Mouse (Mus musculus) frontal cortex, postnatal 36 days (tissue): Measurements from ENCODE around the gene Myt1l.

Experiments used
- DNase-seq, 2 experiments: peaks; one replicate each; pipeline ENCODE4 v3.0.0; 2022; ENCODE audit warnings: low spot score in 2 of 2

The Myt1l gene

DNA sequence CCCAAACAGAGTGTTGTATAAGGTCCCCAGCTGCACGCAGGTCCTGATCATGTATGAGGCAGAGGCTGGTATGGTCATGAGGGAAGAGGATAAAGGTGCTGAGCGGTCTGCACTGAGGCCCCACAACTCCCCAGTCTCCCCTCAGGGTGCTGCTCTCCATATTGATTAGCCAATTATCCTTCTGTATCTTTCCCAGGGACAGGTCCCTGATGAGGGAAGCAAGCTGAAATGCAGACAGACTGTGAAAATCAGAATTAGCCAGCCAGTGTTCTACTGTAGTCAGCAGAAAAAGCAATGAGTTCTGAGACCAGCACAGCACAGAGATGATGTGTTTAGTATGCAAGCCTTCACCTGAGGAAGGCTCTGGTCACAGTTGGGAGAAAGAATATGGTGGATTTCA lies 287.9 kb downstream of the Myt1l start:
- DNase-seq = no peak

DNA sequence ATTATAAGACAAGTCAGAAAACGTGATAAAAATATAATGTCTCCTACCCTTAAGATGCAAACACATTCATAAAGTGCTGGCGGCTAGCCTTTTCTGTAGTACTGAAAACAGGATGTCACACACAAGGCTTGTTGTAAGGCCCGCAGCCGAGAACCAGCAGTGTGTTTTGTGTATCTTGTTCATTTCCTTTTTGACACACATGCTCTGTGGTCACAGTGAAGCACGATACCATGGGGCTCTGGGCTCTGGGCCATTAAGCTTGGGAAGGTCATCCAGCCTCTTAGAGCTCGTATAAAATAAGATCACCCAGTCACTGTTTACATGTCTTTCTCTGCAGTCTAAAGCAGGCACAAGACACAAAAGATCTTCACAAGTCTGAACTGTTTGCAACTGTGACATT lies 288.6 kb downstream of the Myt1l start:
- DNase-seq = no peak

DNA sequence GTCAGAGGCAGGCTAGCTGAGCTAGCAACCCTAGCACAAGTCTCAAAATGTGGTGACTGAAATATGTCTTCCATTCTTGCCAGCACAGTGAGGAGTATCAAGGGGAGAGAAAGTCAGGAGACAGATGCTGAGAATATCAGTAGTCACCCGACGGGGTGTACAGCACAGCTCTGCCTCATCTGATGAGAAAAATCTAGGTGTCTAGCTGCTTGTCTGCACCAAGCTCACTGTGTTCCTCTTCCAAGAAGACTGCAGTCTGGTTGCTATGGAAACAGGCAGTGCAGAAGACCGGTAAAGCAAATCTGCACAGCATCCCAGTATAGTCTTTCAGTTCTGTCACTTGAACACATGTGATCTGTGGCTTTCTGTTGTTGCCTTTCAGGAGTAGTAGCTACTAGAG lies 294.0 kb downstream of the Myt1l start:
- peak; percentile 63 to 82 for DNase-seq

DNA sequence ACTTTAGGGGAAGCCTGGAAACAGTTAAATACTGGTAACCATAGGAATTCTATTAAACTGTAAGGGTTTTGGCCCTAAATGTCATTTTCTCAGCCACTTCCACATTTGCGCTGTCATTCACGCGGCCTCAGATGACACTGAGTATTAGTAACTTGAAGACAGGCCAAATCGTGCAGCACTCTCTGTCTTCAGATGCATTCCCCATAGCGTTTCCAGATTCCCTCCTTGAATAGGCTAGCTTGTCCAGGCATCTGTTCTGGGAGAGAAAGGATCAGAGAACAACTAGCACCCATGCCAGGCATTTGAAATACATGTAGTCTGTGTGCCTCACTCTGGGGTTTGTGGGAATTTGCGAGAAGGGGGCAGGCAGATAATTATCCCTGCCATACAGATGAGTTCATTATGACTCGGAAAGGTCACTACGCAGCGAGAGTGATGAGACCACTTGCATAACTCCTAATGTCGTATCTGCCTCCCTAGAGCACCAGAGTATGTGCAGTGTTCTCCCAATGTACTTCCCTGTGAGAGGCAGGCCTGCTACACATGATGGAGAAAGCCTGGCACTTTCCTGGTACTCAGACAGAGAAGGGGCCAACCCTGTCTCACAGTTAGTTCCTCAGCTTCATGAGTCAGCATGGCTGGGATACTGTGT lies 295.7 kb downstream of the Myt1l start:
- DNase-seq = no peak

DNA sequence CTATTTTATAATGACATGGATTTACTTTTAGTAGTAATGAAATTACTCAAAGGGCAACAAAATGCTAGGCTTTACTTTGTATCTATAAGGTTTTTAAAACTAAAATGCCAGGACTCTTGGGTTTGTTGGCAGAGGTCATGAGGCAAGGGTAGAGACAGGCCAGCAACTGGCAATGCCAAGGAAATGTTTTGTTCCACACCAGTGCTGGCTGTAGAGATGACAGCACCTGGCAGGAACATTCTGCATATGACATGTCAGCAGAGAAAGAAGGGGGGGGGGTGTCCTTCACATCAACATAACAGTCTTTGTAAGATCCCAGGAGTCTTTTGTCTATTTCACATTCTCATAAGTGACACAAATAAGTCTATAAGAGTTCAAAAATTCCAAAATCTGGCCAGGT lies 302.4 kb downstream of the Myt1l start:
- DNase-seq = no peak

DNA sequence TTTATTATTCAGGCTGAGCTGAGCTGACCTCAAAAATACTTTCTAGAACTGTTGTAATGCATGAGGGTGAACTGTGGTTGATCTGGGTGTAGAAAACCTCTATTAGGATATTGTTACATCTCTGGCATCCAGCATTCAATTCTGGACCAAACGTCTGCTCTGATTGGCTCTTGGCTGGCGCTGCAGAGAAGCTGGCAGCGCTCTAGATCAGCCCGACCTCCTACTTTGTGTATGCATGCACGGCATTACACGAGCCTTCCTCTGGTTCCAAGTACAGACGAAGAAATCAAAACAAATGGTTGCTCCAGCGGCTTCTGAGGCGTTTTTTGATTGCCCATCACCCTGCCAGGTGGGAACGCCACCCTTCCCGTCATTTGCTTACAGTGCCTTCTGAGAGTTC lies 303.2 kb downstream of the Myt1l start:
- DNase-seq = peak in 1 of 2 experiments; percentile 54

DNA sequence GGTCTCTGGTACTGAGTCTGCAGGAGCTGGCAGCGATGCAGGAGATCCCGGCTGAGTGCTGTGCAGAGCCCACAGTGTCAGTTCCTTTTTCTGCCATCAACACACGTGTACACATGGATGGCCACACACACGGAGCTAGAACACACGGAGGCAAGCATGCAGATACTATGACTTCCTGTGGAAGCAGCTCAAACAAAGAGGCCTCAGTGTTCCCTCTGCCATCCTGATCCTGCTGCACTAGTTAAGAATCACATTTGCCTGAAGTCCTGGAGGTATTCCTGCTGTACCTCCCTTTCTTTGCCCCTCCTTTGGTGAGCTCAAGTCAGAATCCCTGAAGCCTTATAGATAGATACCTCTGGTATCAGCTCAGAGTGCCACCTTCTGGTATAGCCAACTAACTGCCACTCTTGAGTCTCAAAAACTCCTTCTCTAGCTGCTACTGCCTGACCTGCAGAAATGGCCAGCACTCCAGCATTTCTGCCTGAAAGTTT lies 309.2 kb downstream of the Myt1l start:
- DNase-seq = peak in 1 of 2 experiments; percentile 61

DNA sequence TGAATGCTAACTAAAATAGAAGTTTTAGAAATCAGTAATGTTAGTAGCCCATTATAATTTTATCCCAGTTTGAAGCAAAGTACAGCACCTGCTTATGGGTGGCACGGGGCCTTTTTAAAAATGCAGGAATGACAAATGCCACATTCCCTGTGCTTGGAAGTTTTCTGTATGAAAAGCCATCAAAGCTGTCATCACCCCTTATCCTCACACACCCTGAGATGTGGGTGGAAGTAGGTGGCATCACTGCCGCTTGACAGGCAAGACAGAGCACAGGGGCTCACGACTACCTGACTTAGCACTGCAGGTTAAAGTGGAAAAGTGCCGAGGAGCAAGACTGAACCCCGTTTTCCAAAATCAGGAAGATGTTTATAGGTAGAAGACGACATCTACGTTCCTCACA lies 310.2 kb downstream of the Myt1l start:
- DNase-seq = no peak

DNA sequence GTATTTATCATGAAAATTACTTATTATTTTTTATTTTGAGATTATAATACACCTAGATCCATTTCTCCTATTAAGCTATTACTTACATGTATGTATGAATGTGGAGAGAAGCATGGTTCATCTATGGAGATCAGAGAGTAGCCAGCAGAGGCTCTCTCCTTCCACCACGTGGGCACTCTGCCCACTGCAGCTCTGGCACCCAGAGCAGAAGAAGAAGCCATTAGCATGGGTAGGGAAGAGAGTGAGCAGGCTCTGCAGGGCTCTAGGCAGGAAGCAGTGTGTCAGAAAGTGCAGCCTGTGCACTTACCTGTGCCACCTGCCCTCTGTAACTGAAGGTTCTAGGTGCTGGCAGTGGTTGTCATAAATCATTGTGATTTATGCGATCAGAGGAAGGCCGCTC lies 321.8 kb downstream of the Myt1l start:
- DNase-seq = no peak

DNA sequence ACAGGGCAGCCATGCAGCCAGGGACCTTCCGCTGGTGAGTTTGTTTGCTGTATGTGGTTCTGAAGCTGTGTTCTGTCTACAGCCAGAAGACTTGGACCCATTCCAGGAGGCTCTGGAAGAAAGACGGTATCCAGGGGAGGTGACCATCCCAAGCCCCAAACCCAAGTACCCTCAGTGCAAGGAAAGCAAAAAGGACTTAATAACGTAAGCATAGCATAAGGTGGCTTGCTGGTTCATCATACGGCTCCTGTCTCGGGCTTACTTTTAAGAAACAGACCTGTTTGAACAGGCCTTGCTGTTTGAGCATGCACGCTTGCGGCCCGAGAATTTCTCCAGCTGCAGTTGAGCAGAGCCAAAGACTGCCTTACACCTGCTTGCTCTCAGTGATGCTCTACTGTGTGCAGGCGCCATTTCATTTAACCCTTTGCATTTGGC lies 326.0 kb downstream of the Myt1l start:
- no peak for DNase-seq

DNA sequence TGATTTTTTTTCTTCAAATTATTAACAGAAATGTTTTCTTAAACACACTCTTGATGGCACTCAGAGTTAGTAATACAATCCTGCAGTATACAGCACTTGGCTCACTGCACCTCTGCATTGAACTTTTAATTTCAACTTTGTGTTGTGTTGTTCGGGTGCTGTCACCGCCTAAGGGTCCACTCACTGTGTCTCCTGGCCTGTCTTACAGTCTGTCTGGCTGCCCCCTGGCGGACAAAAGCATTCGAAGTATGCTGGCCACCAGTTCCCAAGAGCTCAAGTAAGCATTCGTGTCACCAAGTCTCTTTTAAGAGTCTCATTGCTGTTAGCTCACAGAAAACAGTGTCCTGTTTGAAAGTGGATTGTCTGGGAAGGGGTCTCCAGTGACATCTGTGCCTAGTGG lies 326.8 kb downstream of the Myt1l start:
- DNase-seq = peak in 1 of 2 experiments; percentile 71

DNA sequence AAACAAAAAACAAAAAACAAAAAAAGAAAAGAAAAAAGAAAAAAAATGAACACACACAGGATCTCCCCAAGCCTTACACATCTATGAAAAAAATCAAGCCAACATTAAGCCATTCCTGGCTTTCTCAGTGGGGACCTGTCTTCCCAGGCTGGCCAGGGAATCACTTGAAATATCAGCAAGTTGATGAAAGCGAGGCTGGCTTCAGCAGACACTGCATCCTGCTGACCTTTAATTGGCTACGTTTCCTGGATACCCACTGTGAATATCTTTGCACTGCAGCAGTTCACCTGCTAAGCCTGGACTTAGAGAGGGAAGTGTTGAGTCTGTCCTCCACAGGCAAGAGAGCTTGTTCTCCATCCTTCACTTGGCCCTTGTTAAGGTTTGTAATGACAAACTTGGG lies 332.8 kb downstream of the Myt1l start:
- DNase-seq = no peak

DNA sequence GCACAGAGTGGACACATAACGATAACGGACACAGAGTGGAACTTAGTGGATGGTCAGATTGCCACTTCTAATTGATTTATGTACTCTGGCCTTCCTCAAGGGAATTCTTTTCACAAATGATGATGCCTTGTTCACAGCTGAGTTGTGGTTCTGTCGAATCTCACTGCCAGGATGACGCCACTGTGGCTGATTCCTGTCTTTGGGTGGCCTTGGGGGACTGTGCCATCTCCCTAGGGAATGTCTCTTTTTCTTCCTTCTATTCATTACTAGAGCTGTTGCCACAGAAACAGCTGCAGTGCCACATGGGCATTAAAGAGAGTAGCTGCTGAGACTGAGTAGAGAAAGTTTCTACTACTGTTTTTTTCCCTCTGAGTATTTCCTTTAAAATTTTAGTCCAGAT lies 340.1 kb downstream of the Myt1l start:
- DNase-seq = no peak

DNA sequence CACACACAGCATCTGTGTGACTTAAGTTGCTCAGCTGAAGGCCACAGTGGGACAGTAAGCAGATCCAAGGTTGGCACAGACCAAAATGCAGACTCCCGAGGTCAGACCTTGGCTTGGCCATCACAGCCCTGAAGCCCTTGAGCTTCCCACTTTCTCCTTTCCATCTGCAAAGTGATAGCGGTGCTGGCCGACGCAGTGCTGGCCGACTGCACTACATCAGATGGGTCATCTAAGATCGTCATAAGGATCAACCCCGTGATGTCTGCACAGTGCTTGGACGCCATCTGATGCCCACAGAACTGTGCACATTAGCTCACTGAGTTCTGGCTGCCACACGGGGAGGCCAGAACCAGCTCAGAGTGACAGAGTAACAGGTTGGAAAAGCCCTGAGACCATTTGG lies 340.6 kb downstream of the Myt1l start:
- no peak for DNase-seq

DNA sequence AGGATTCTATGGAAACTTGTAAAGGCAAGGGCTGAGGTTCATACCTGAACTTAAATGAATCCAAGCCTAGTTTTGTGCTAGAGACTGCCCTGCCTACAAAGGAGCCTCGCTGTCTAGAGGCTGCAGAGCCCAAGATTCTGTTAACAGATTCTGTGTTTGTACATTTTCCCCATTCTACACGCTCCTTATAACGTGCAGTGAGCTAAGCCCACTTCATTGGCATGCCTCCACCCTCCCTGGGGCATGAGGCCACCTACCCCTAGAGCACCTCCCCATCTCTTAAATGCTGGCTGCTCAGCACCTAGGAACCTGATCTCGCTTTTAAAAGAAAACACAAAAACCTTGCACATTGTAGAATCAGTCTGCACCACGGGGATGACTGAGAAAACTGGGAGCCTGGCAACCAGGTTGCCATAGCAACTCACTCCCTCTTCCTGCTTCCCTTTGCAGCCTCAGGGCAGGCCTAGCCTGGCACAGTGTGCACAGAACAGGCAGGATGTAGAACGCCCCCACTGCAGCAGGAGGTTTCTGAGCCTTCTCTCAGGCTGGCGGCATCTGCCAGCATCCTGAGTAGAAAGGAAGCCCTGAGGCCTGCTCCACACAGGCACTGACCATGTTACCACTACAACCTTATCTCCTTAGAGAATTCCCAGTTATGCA lies 344.1 kb downstream of the Myt1l start:
- peak; percentile 91 to 97 for DNase-seq

DNA sequence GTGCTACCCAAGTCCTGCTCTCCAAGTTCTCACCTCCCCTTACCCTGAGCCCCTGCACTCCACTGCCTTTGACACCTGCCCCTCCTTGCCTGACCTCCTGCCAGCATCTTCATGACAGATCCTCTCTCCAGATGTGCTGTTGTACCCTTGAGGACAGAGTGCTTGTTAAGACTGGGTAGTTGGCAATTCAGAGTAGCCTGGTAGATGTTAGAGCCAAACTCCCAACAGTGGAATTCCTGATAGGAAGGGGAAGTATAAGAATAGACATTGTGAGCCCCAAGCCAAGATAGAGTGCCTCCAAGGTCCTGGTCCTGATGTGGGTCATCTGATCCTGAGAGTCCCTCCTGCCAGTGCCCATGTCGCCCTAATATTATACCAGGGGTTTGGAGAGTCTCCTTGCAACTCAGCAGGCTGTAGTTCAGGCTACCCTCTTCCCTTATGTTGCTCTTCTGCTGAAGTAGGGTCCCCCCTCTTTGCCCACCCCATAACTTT lies 345.1 kb downstream of the Myt1l start:
- no peak for DNase-seq

DNA sequence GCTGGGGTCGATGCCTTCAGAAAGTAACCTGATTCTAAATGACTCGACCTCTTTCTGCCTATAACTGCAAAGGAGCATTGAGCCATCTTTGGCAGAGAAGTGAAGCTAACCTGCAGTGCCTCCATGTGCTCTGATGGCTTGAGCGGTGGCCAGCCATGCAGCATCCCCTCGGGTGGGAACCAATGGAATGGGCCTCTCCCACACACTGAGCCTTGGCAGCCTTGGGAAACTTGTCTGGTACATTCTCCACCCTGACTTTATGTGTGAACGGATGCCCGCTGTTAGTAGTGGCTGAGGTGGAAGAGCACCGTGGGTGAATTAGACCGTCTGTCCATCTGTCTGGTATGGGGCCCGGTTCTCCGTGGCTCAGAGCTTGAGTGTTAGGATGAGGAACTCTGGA lies 349.8 kb downstream of the Myt1l start:
- no peak for DNase-seq

DNA sequence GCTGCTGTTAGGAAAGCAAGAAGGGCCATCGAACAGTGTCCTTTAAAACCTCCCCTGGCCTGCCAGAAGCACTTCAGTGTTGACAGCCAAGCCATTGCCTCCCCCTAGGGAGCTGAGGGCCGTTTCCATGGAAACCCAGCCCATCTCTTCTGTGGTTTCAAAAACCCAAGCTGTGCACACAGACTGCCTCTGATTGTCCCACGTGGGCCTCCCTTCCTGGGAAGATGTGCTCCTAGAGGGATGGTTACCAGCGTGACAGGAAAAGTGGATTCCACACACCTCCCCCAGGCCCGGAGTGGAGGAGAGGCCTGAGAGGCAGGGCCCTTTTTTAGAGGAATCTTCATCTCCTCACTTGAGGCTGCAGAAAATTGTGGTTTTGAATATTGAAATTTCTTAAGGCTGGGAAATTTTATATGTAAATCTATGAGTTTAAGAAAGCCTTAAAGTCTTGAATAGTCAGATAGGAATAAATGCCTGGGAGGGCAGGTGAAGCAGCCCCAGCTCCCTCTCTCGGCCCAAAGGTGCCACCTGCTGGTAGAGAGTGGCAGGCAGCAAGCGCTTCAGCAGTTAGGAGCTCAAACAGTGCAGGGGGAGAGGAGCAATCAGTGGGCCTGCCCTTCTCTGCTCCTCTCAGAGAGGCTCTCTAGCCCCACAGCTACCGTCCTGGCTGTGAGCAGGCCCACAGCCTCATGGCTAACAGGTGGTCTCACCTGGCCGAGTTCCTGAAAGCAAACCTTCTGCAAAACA lies 354.9 kb downstream of the Myt1l start:
- peak; percentile 79 to 85 for DNase-seq

DNA sequence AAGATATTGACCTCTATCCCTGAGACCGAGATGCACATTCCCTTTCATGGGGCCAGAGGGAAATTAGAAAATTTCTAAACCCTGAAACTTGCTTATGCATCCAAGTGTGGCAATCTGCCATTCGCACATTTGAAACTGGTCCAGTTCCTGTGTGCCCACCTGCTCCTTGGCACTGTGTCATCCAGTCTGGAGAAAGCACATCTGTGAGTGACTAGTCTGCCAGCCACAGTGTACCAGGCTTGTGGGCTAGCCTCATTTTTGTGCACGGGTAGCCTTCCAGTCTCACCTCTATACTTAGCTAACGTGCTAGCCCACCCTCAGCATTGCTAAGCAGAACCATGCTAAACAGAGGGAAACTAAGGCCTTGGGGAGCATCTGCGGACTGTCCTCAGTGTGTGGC lies 356.2 kb downstream of the Myt1l start:
- peak; percentile 74 to 80 for DNase-seq

DNA sequence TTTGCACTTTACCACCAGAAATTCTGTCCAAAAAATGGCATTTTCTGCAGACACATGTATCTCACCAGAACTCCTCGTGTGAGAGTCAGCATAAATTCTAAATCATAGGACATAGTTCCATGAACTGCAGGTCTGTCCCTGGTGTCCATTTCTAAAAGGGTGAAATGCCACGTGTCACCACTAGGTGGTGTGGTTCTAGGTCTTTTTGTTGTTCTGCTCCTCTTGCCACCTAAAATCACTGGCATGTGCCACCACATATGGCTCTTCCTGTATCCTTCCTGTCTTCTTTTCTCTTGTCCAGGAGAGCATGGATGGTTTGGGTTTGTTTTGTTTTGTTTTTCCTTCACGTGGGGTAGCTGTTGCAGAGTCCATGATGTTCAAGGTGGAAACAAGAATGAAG lies 366.5 kb downstream of the Myt1l start:
- DNase-seq = peak in 1 of 2 experiments; percentile 72

DNA sequence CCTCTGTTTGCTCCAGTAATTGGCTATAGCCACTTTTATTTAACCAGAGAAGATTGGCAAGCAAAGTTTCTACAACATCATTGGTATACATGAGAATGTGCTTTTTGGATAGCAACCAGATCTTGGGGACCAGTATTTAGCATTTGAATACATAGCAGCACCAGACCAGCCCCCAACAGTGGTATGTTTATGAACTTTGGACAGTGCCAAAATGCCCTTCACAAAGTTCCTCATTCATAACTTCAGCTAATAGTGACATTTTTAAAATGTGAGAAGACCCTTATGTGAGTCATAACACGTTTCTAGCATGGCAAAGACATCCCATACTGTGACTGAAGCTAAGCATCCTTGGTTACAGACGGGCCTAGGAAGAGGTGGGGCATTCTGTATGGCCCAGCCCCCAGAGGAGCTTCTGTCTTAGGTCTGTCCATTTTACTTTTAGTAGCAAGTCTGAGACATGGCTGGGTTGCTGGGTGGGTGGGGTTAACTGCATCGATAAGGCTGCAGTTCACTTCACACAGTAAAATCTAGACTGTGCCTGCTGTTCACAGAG lies 369.4 kb downstream of the Myt1l start:
- no peak for DNase-seq
